Mouse (Mus musculus) embryonic facial prominence, embryonic 12.5 days (tissue): ENCODE measurements around the gene Pls3. TPM values are rescaled to one million over a fixed set of nuclear protein-coding genes. Genes with fewer than 3 reads are reported as not detected.
"Not testable (repeated sequence)": the region's sequence is repeated elsewhere in the genome, so short reads cannot be mapped to it uniquely, and the experiment has no call there.

Source experiments
- ATAC-seq: fragments of 200-750 bp; cut with Nextera tagmentation; 2 replicates; pipeline ENCODE4 v1.8.0; 2017; ENCODE audit not compliant: insufficient number of reproducible peaks, insufficient read depth, low FRiP score, low TSS enrichment
- H3K27ac ChIP-seq: fragments of 300-500 bp; sonication (generic); 2 replicates; pipeline ENCODE4 v1.5.1; 2016; ENCODE audit warnings: mild to moderate bottlenecking
- H3K27me3 ChIP-seq: fragments of 300-500 bp; sonication (generic); 2 replicates; pipeline ENCODE4 v1.6.1; 2016; ENCODE audit warnings: mild to moderate bottlenecking, moderate library complexity
- H3K36me3 ChIP-seq: fragments of 300-500 bp; sonication (generic); 2 replicates; pipeline ENCODE4 v1.6.1; 2016; ENCODE audit warnings: mild to moderate bottlenecking
- H3K4me1 ChIP-seq: fragments of 300-500 bp; sonication (generic); 2 replicates; pipeline ENCODE4 v1.6.1; 2016
- H3K4me2 ChIP-seq: fragments of 300-500 bp; sonication (generic); replicated peaks from 2 replicates; pipeline ENCODE4 v1.6.1; 2016; ENCODE audit warnings: mild to moderate bottlenecking, moderate library complexity
- H3K4me3 ChIP-seq: fragments of 300-500 bp; sonication (generic); 2 replicates; pipeline ENCODE4 v1.5.1; 2016; ENCODE audit warnings: mild to moderate bottlenecking
- H3K9ac ChIP-seq: fragments of 300-500 bp; sonication (generic); 2 replicates; pipeline ENCODE4 v1.6.1; 2016; ENCODE audit warnings: mild to moderate bottlenecking, moderate library complexity
- H3K9me3 ChIP-seq: fragments of 300-500 bp; sonication (generic); 2 replicates; pipeline ENCODE4 v1.6.1; 2016; ENCODE audit warnings: mild to moderate bottlenecking, moderate library complexity
- WGBS: fragments of 180-500 bp; shearing (Covaris S2); methylation state at CpG from one replicate; pipeline ENCODE4 v1.1.7; 2016; 5-methylcytosine and 5-hydroxymethylcytosine counted together
- polyA plus RNA-seq: library from polyadenylated mRNA; unstranded; fragments of >200 nt; fragmentation: Nextera tagmentation; extraction: Ambion mirVana; gene quantifications from 2 replicates; pipeline ENCODE4 v1.2.1, GENCODE M21; 2016

The Pls3 gene
- polyA plus RNA-seq, 1 experiment from 2014 or later: 113 TPM

- peak overlapping the region; percentile 44 for H3K4me3 ChIP-seq
- 16% methylated on average over 19 of the region's 19 CpGs for WGBS
- H3K9ac ChIP-seq: peak overlapping the region; percentile 41
- H3K9me3 ChIP-seq: no peaks in the 10 kb centered on the region
- no peaks in the 10 kb centered on the region for H3K4me1 ChIP-seq
- peak overlapping the region; percentile 85 for H3K27ac ChIP-seq
- H3K4me2 ChIP-seq: peak overlapping the region; percentile 49
- H3K36me3 ChIP-seq: no peaks in the 10 kb centered on the region
- no peaks in the 10 kb centered on the region for H3K27me3 ChIP-seq
- peak; percentile 93 for ATAC-seq
Measured at GRCm38 (mm10) chrX:75764135-75764793, 110.7 kb downstream of the Pls3 start.

- not testable (repeated sequence) for H3K36me3 ChIP-seq, H3K4me2 ChIP-seq, ATAC-seq, H3K9me3 ChIP-seq, H3K4me1 ChIP-seq, H3K27ac ChIP-seq, H3K27me3 ChIP-seq, H3K9ac ChIP-seq, H3K4me3 ChIP-seq
- WGBS: 84% methylated on average over 2 of the region's 2 CpGs
Measured at GRCm38 (mm10) chrX:75759461-75759860, 115.5 kb downstream of the Pls3 start.

GRCm38 (mm10) chrX:75759036-75759435, 115.9 kb downstream of the Pls3 start:
- H3K27me3 ChIP-seq, H3K9me3 ChIP-seq, H3K4me2 ChIP-seq, H3K4me3 ChIP-seq, H3K9ac ChIP-seq, H3K27ac ChIP-seq, H3K36me3 ChIP-seq, H3K4me1 ChIP-seq, ATAC-seq: not testable (repeated sequence)
- WGBS: 62% methylated on average over 12 of the region's 12 CpGs

- ATAC-seq, H3K27ac ChIP-seq, H3K4me1 ChIP-seq, H3K36me3 ChIP-seq, H3K4me2 ChIP-seq, H3K9ac ChIP-seq, H3K9me3 ChIP-seq, H3K27me3 ChIP-seq, H3K4me3 ChIP-seq: not testable (repeated sequence)
- 75% methylated on average over 14 of the region's 14 CpGs for WGBS
Measured at GRCm38 (mm10) chrX:75757966-75758365, 117.0 kb downstream of the Pls3 start.

- not testable (repeated sequence) for H3K36me3 ChIP-seq, H3K4me3 ChIP-seq, H3K9ac ChIP-seq, ATAC-seq, H3K27ac ChIP-seq, H3K27me3 ChIP-seq, H3K9me3 ChIP-seq, H3K4me2 ChIP-seq, H3K4me1 ChIP-seq
Measured at GRCm38 (mm10) chrX:75754531-75754930, 120.5 kb downstream of the Pls3 start.

GRCm38 (mm10) chrX:75750126-75750725, 124.8 kb downstream of the Pls3 start:
- not testable (repeated sequence) for H3K9ac ChIP-seq, ATAC-seq, H3K36me3 ChIP-seq, H3K9me3 ChIP-seq, H3K4me2 ChIP-seq, H3K27ac ChIP-seq, H3K4me1 ChIP-seq, H3K27me3 ChIP-seq, H3K4me3 ChIP-seq
- 85% methylated on average over 9 of the region's 12 CpGs for WGBS

- not testable (repeated sequence) for ATAC-seq, H3K9me3 ChIP-seq, H3K4me3 ChIP-seq, H3K4me2 ChIP-seq, H3K27ac ChIP-seq, H3K27me3 ChIP-seq, H3K9ac ChIP-seq, H3K4me1 ChIP-seq, H3K36me3 ChIP-seq
- WGBS: 82% methylated on average over 10 of the region's 10 CpGs
Measured at GRCm38 (mm10) chrX:75749312-75749711, 125.7 kb downstream of the Pls3 start.

GRCm38 (mm10) chrX:75744466-75744865, 130.5 kb downstream of the Pls3 start:
- H3K36me3 ChIP-seq, H3K4me2 ChIP-seq, ATAC-seq, H3K27me3 ChIP-seq, H3K9me3 ChIP-seq, H3K9ac ChIP-seq, H3K4me3 ChIP-seq, H3K27ac ChIP-seq, H3K4me1 ChIP-seq: not testable (repeated sequence)
- 75% methylated on average over 14 of the region's 14 CpGs for WGBS

- not testable (repeated sequence) for H3K36me3 ChIP-seq, H3K9me3 ChIP-seq, H3K27me3 ChIP-seq, H3K4me1 ChIP-seq, ATAC-seq, H3K27ac ChIP-seq, H3K4me2 ChIP-seq, H3K9ac ChIP-seq, H3K4me3 ChIP-seq
- 73% methylated on average over 3 of the region's 8 CpGs for WGBS
Measured at GRCm38 (mm10) chrX:75739464-75739863, 135.5 kb downstream of the Pls3 start.
